Mouse (Mus musculus) limb, embryonic 11.5 days (tissue): ENCODE results near the gene Ttc22. TPM values are rescaled to one million over a fixed set of nuclear protein-coding genes. Genes with fewer than 3 reads are reported as not detected.

Source experiments
- ATAC-seq: fragments of 200-750 bp; cut with Nextera tagmentation; 2 replicates; pipeline ENCODE4 v1.8.0; 2017; ENCODE audit warnings: low read depth; ENCODE audit not compliant: insufficient number of reproducible peaks, low FRiP score, low TSS enrichment
- DNase-seq: peaks from one replicate; pipeline ENCODE4 v3.0.0-alpha.2; 2015; ENCODE audit warnings: low spot score
- H3K27ac ChIP-seq: fragments of 300-500 bp; sonication (generic); replicated peaks from 2 replicates; pipeline ENCODE4 v1.5.1; 2014; ENCODE audit warnings: low read depth, mild to moderate bottlenecking, low read length
- H3K27me3 ChIP-seq: fragments of 300-500 bp; sonication (generic); 2 replicates; pipeline ENCODE4 v1.6.1; 2014; ENCODE audit warnings: mild to moderate bottlenecking, low read length, mixed read lengths; ENCODE audit not compliant: control insufficient read depth, insufficient read depth
- H3K36me3 ChIP-seq: fragments of 300-500 bp; sonication (generic); 2 replicates; pipeline ENCODE4 v1.6.1; 2014; ENCODE audit warnings: mild to moderate bottlenecking, low read length, moderate library complexity, mixed read lengths; ENCODE audit not compliant: control insufficient read depth, insufficient read depth
- H3K4me1 ChIP-seq: fragments of 300-500 bp; sonication (generic); 2 replicates; pipeline ENCODE4 v1.6.1; 2014; ENCODE audit warnings: low read length, mixed read lengths; ENCODE audit not compliant: control insufficient read depth, insufficient read depth
- H3K4me2 ChIP-seq: fragments of 300-500 bp; sonication (generic); 2 replicates; pipeline ENCODE4 v1.6.1; 2014; ENCODE audit warnings: low read depth, mild to moderate bottlenecking, moderate library complexity; ENCODE audit not compliant: severe bottlenecking
- H3K4me3 ChIP-seq: fragments of 300-500 bp; sonication (generic); 2 replicates; pipeline ENCODE4 v1.5.1; 2014; ENCODE audit warnings: low read depth, low read length
- H3K9ac ChIP-seq: fragments of 300-500 bp; sonication (generic); 2 replicates; pipeline ENCODE4 v1.6.1; 2014; ENCODE audit warnings: mild to moderate bottlenecking, low read length
- H3K9me3 ChIP-seq: fragments of 300-500 bp; sonication (generic); 2 replicates; pipeline ENCODE4 v1.6.1; 2016; ENCODE audit warnings: low read length; ENCODE audit not compliant: control insufficient read depth
- WGBS: fragments of 180-500 bp; shearing (Covaris S2); extraction: QIAGEN DNeasy Blood & Tissue Kit; methylation state at CpG from one replicate; pipeline ENCODE4 v1.1.7; 2014; 5-methylcytosine and 5-hydroxymethylcytosine counted together
- polyA plus RNA-seq: library from polyadenylated mRNA; unstranded; fragments of >200 nt; fragmentation: Nextera tagmentation; extraction: Ambion mirVana; gene quantifications from 2 replicates; pipeline ENCODE4 v1.2.1, GENCODE M21; 2014

Ttc22 gene
- 0.07 and 0.24 TPM in 2 replicates for polyA plus RNA-seq

- no peak for ATAC-seq
- Histone ChIP-seq H3K4me2 (peak within 1 kb of the TSS; percentile 7; the same call in 1 of the 2 replicates), H3K9ac (no peak within 1 kb of the TSS), H3K4me1 (peaks cover 11% of the 10 kb centered on the region; the same call in 1 of the 2 replicates), H3K27me3 (peaks cover 31% of the 10 kb centered on the region), H3K9me3 (no peaks in the 10 kb centered on the region; the same call in 1 of the 2 replicates), H3K36me3 (no peaks in the 10 kb centered on the region), H3K27ac (no peak within 1 kb of the TSS), H3K4me3 (no peak within 1 kb of the TSS)
- DNase-seq = no peak
- WGBS = 26% methylated on average over 16 of the region's 16 CpGs
Measured at GRCm38 (mm10) chr4:106622030-106622493, at the start of gene Ttc22. Gene Ttc22, plus strand, starts transcription at chr4:106622432.

GRCm38 (mm10) chr4:106575022-106575421 lies 47.2 kb upstream of the Ttc22 start:
- ATAC-seq (no peak), DNase-seq (no peak)
- no peak overlapping the region for H3K27ac ChIP-seq
- no peaks in the 10 kb centered on the region for H3K27me3 ChIP-seq
- 91% methylated on average over 8 of the region's 8 CpGs for WGBS
- H3K4me2 ChIP-seq = no peak overlapping the region
- H3K9me3 ChIP-seq = no peaks in the 10 kb centered on the region
- H3K4me1 ChIP-seq = no peaks in the 10 kb centered on the region
- no peak overlapping the region for H3K9ac ChIP-seq
- peaks cover 42% of the 10 kb centered on the region for H3K36me3 ChIP-seq
- no peak overlapping the region for H3K4me3 ChIP-seq

- H3K36me3 ChIP-seq = peaks cover 41% of the 10 kb centered on the region
- no peak overlapping the region for H3K9ac ChIP-seq
- no peaks in the 10 kb centered on the region for H3K4me1 ChIP-seq
- DNase-seq (no peak), ATAC-seq (no peak)
- WGBS = 98% methylated on average over 7 of the region's 7 CpGs
- H3K27me3 ChIP-seq = no peaks in the 10 kb centered on the region
- no peak overlapping the region for H3K4me2 ChIP-seq
- H3K4me3 ChIP-seq = no peak overlapping the region
- no peaks in the 10 kb centered on the region for H3K9me3 ChIP-seq
- no peak overlapping the region for H3K27ac ChIP-seq
Measured at GRCm38 (mm10) chr4:106577511-106577910, 44.7 kb upstream of the Ttc22 start.

GRCm38 (mm10) chr4:106581176-106581864 lies 40.9 kb upstream of the Ttc22 start:
- ATAC-seq = no peak
- DNase-seq = no peak
- WGBS = 92% methylated on average over 14 of the region's 14 CpGs
- H3K9ac ChIP-seq = no peak overlapping the region
- no peaks in the 10 kb centered on the region for H3K9me3 ChIP-seq
- H3K4me2 ChIP-seq = no peak overlapping the region
- H3K36me3 ChIP-seq = peaks cover 41% of the 10 kb centered on the region
- H3K27ac ChIP-seq = no peak overlapping the region
- H3K4me1 ChIP-seq = no peaks in the 10 kb centered on the region
- H3K27me3 ChIP-seq = no peaks in the 10 kb centered on the region
- H3K4me3 ChIP-seq = no peak overlapping the region

- H3K9me3 ChIP-seq = no peaks in the 10 kb centered on the region
- peaks cover 41% of the 10 kb centered on the region for H3K36me3 ChIP-seq
- no peak overlapping the region for H3K4me2 ChIP-seq
- WGBS = 93% methylated on average over 15 of the region's 15 CpGs
- ATAC-seq (no peak), DNase-seq (no peak)
- no peak overlapping the region for H3K4me3 ChIP-seq
- no peak overlapping the region for H3K27ac ChIP-seq
- H3K4me1 ChIP-seq = no peaks in the 10 kb centered on the region
- no peaks in the 10 kb centered on the region for H3K27me3 ChIP-seq
- H3K9ac ChIP-seq = no peak overlapping the region
Measured at GRCm38 (mm10) chr4:106581865-106582204, 40.4 kb upstream of the Ttc22 start.

- Histone ChIP-seq H3K4me3 (no peak overlapping the region), H3K9ac (no peak overlapping the region), H3K36me3 (peaks cover 44% of the 10 kb centered on the region), H3K9me3 (no peaks in the 10 kb centered on the region), H3K4me1 (no peaks in the 10 kb centered on the region), H3K27ac (no peak overlapping the region), H3K4me2 (no peak overlapping the region), H3K27me3 (no peaks in the 10 kb centered on the region)
- WGBS = 88% methylated on average over 12 of the region's 12 CpGs
- no peak for DNase-seq
- no peak for ATAC-seq
Measured at GRCm38 (mm10) chr4:106582428-106583153, 39.6 kb upstream of the Ttc22 start.

- Histone ChIP-seq H3K36me3 (peaks cover 34% of the 10 kb centered on the region), H3K4me3 (no peak overlapping the region), H3K27ac (no peak overlapping the region), H3K4me1 (no peaks in the 10 kb centered on the region), H3K9me3 (no peaks in the 10 kb centered on the region), H3K4me2 (no peak overlapping the region), H3K27me3 (no peaks in the 10 kb centered on the region), H3K9ac (no peak overlapping the region)
- DNase-seq = no peak
- no peak for ATAC-seq
- WGBS = 86% methylated on average over 4 of the region's 4 CpGs
Measured at GRCm38 (mm10) chr4:106584665-106585064, 37.6 kb upstream of the Ttc22 start.

- 93% methylated on average over 6 of the region's 6 CpGs for WGBS
- H3K9ac ChIP-seq = no peak overlapping the region
- DNase-seq (no peak), ATAC-seq (no peak)
- no peak overlapping the region for H3K4me3 ChIP-seq
- no peak overlapping the region for H3K27ac ChIP-seq
- no peaks in the 10 kb centered on the region for H3K9me3 ChIP-seq
- no peak overlapping the region for H3K4me2 ChIP-seq
- no peaks in the 10 kb centered on the region for H3K4me1 ChIP-seq
- no peaks in the 10 kb centered on the region for H3K27me3 ChIP-seq
- H3K36me3 ChIP-seq = peaks cover 26% of the 10 kb centered on the region
Measured at GRCm38 (mm10) chr4:106587075-106587474, 35.2 kb upstream of the Ttc22 start.
